Mouse (Mus musculus) monocyte, adult 5-6 weeks (primary cell): Measurements from ENCODE around the gene Kndc1. TPM values are rescaled to one million over a fixed set of nuclear protein-coding genes. Genes with fewer than 3 reads are reported as not detected.

ENCODE experiments used
- ATAC-seq: fragments of 153-309, 156-312 bp; replicated peaks from 2 replicates; pipeline ENCODE4 v1.8.0; 2017; ENCODE audit warnings: mild to moderate bottlenecking; ENCODE audit not compliant: low TSS enrichment, insufficient number of reproducible peaks, severe bottlenecking, poor library complexity, low FRiP score
- total RNA-seq: library from RNA; stranded (forward); fragments of 200-1000, 200-491, 200-594 nt; gene quantifications from 3 replicates; pipeline ENCODE4 v1.2.3, GENCODE M21; 2017

Gene Kndc1
- total RNA-seq, result not detected in 3 replicates

GRCm38 (mm10) chr7:139894655-139895557 is at the start of gene Kndc1:
Gene Kndc1 (plus strand): TSS chr7:139894696.
- ATAC-seq, result no peak

DNA sequence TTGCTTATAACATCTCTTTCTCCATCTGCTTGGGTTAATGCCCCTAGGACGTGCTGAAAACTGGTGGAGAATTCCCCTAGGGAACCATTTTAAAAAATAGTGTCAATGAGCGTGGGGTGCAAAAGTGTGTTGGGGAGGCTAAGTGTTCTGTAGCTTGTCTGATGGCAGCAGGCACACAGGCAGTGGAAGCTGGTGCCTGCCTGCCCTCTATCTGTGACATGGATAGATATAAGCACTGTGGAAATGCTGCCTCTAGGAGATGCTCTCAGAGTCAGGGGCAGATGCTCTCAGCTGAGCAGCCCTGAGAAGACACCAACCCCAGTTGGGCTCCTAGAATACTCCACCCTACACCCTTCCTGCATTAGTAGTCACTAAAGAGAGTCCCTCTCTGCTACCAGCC is 49.4 kb upstream of the Kndc1 start:
- no peak for ATAC-seq

- ATAC-seq, result no peak
These were observed 44.3 kb upstream of the Kndc1 start for GRCm38 (mm10) chr7:139850152-139850551.

DNA sequence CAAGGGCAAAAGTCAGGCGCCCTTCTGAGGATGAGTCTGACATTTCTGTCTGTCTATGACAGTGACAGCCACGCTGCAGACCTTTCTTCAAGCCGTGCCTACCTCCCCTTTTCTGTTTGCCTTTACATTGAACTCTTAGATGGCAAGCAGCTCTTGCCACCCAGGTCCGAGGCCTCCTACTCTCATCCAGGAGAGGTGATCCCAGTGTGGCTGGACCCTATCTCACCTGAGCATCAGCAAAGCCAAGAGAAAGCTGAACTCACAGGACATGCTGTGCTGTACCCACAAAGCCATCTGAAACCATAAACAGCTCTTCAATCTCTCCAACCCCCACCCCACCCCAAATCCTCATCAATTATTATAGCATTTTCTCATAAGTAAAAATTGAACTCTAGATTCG is 43.8 kb upstream of the Kndc1 start:
- no peak for ATAC-seq

DNA sequence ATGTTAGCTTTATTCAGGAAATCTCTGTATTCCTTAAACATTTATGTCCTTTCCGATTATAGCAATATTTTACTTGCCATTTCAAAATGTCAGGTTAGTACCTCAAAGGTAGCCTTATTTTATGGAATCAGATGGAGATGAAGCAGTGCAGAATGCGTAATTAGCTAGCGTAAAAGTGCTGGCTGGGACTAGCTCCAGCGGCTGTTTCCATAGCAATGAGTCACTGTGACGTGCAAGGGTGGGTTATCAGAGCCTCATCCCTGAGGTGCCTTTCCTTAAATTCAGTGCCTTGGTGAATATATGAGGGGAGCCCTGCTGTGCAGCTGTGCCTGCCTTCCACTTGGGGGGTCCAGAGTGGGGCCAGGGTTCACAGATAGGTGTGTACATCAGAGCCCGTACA is 43.4 kb upstream of the Kndc1 start:
- no peak for ATAC-seq

GRCm38 (mm10) chr7:139855261-139855660 is 39.2 kb upstream of the Kndc1 start:
- ATAC-seq, result no peak

DNA sequence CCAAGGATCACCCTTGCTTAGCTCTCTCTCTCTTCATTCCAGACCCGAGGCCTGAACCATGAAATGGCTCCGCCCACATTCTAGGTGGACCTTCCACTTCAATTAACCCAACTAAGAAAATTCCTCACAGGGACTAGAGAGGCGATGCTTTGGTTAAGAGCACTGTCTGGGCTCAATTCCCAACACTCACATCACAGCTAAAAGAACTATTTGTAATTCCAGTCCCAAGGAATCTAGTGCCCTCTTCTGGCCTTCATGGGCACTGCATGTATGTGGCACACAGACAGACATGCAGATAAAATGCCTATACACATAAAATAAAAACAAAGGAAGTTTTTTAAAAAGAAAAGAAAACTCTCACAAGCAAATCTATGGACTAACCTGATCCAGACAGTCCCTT is 33.1 kb upstream of the Kndc1 start:
- ATAC-seq, result no peak

GRCm38 (mm10) chr7:139863076-139863475 is 31.4 kb upstream of the Kndc1 start:
- ATAC-seq, result no peak

GRCm38 (mm10) chr7:139864253-139864652 is 30.2 kb upstream of the Kndc1 start:
- no peak for ATAC-seq

GRCm38 (mm10) chr7:139864871-139865270 is 29.6 kb upstream of the Kndc1 start:
- ATAC-seq, result no peak

DNA sequence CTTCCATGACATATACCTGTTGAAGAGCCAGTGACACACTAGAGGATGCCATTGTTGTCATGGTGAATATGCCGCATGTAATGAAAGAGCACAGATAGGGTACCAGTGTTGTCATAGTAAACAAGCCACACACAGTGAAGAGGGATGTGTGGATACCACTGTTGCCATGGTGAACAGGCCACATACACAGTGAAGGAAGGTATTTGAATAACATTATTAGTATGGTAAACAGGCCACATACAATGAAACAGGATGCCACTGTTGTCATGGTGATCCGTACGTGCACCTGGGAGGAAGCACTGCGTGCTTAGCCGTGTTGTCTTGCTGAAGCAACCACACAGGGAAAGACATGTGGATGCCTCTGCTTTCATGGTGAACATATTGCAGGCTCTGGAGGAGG is 23.5 kb upstream of the Kndc1 start:
- no peak for ATAC-seq

GRCm38 (mm10) chr7:139877167-139877792 is 17.2 kb upstream of the Kndc1 start:
- no peak for ATAC-seq

DNA sequence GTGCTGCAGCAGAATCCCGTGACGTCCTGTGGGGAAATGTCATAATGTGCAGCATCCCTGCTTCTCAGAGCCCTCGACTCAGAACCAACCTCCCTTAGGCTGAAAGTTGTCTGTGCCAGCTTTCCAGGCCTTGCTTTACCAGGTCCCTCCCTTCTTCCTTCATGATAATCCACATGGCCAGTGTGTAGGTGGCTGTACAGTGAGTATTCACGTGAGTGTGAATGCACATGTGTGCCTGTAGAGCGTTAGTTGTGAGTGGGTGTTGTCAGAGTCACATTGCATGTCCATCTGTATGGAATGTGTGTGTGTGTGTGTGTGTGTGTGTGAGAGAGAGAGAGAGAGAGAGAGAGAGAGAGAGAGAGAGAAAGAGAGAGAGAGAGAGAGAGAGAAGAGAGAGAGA is 16.4 kb upstream of the Kndc1 start:
- ATAC-seq, result no peak

DNA sequence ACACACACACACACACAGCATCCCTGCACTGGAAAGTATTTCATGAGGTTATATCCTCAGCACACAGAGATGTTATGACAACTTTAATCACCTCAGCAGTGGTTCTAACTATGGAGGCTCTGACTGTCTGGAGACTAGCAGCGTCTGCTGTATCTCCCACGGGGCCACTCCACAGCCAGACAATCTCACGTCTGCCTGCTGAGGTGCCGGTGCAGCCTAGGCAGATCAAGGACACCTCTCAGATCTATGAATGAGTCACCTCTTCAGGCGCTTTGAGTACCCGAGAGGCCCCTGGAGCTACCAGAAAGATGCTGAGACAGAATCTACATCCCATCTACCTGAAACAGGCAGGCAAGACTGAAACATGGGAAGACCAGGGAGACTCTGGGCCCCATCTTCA is 15.9 kb upstream of the Kndc1 start:
- ATAC-seq, result no peak

DNA sequence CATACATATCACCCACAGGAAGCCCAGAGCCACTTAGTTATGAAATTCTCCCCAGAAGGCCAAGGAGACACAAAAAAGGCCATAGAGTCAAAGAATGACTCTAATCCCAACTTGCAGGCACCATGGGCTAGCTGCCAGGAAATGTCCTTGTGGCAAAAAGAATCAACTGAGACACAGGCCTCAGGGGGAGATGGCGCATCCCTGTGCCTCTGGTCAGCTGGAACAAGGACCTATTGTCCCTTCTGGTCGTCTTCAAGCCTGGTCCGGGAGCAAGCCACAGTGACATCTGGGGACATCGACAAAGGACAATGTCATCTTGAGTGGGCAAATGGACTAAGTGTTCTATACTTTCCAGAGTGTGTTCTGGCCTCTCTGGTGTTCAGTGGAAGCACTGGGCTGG is 11.0 kb upstream of the Kndc1 start:
- no peak for ATAC-seq

DNA sequence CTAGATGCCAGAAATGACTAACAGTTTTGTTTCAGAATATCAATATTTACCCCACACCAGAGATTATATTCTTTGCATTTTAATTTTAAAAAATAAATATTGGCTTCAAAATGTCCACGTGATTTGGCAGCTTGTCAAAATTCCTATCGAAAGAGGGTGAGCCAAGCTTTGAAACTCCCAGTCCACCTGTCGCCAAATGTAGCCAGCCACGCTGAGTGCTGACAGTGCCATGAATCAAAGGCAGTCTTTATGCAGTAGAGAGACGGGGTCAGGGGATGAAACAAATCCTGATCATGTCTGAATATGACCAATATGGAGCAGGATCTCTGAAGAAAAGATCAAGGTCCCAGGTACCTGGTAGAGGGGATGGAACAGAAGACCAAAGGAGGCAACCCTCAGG is 2.7 kb upstream of the Kndc1 start:
- ATAC-seq, result no peak

DNA sequence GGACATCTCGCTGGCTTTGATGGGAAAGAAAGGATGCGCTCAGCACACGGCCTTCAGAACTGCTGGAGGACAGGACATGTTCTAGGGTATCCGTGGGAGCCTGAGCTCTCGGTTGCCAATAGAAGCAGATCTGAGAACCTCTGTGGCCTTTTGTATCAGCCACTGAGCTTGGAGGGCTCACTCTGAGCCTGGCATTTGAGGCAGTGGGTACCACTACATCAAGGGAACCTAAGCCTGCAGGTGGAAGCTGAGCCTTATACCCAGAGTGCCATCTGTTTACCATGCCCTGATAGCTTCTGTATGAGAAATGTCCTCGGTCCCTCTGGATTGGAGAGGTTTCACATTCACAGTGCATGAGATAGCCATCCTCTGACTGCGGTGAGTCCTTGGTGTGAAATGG is 1.8 kb downstream of the Kndc1 start:
- ATAC-seq, result no peak

DNA sequence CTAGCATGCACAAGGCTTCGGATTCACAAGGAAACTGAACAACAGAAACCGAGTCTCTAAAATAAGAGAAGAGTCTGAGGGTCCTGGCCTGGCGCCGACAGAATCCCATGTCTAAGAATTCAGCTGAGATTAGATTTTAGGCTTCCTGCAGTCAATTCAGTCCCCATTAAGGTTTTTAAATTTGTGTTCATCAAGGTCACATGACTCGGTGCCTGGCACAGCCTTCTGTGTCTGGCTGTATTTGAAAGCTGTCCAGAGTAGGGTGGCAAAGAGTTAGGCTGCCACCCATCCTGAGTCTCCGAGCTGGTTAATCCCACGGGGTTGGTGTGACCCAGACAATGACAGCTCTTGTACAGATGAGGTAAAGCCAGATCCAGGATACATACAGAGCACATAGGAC is 2.3 kb downstream of the Kndc1 start:
- ATAC-seq, result no peak

- no peak for ATAC-seq
These were observed 4.1 kb downstream of the Kndc1 start for GRCm38 (mm10) chr7:139898606-139899005.

DNA sequence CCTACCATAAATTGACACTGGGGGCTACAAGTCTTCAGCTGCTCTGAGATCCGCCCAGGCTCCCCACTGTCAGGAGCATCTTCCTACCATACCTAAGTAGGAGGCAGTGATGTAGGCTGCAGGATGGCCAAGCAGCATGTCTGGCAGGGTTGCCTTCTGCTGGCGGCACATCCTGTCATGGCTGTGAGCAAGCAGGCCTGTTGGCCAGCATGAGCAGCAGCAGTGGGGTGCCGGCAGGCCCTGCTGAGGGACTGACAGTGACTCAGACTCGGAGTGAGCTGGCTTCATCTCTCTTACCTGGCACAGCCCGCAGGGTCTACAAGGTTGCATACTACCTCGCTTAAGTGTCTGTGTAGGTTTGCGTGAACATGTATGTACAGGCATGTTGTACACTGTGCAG is 5.0 kb downstream of the Kndc1 start:
- no peak for ATAC-seq
